Mouse (Mus musculus): ENCODE data around the gene Thada. TPM values are rescaled to one million over a fixed set of nuclear protein-coding genes. Genes with fewer than 3 reads are reported as not detected.

Thada gene
- polyA plus RNA-seq, 1 experiment from 2014 or later = 7.6 TPM

DNA sequence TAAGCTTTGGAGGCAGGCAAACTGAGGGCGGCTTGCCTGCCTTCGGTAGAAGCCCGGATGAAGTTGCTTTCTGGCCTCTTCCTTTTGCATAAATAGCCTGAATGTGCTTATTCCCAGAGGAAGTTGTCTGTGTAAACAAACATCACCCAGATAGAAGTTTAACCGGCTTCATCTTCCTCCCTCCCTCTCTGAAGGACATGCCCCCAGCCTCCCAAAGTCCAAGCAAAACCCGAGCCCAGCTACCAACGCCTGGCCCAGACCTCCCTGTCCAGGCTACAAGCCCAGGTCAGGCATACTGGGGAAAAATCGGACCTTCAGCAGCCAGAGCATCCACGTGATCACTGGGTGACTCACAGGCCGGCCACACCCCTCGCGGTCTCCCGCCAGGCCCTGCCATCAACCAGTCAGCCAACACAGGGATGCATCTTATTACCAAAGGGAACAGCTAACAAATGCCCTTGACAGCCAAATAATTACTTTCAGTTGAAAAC, 282.7 kb downstream of the Thada start:
- WGBS = 1% methylated on average over 12 of the region's 12 CpGs
- Histone ChIP-seq H3K9ac (ENCODE audit: low read length) (peak overlapping the region; percentile 28; the same call in 1 of the 2 replicates), H3K4me1 (ENCODE audit: control insufficient read depth, insufficient read depth, low read length) (peaks cover 18% of the 10 kb centered on the region)

DNA sequence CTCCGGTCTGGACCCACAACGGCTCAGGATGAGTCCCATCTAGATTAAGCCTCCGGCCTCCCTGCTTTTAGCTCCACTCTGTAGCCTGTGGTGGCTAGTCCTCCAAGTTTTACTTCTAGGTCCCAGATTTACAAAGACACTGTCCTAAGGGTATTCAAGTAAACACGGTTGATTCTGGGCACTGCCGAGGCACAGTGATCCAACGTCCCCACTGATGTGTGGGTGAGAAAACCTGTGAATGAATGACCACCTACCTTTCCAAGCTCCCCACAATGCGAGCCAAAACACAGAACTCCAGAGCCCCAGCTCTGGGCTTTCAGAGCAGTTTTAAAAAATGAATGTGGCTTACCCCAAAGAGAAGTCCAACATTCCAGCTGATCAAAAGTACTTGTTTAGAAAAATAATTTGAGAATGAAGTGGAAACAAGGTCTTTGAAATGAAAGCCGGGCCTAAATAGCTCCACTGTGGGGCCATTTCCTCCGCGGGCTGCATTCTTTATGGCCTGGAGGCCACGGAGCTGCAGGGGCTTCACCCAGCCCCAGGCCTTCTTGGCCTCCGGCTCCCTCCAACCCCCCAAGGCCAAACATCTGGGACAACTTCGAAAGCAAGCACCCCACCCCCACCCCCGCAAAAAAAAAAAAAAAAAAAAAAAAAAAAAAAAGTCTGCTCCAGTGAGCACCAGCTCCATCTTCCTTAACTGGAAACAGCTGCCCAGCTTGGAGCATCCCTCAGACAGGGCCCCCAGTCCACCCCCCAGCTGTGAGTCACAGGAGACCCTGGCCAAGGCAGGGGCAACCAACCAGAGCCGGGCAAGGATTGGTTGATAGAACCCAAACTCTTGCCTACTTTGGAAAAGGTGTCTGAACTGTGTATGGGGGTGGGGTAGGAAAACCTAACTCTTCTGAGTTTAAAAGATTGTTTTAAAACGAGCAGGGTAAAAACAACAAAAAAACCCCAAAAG, 283.4 kb downstream of the Thada start:
- peak overlapping the region; percentile 28; the same call in 1 of the 2 replicates for H3K9ac ChIP-seq (ENCODE audit: low read length)
- peak overlapping the region; percentile 42 for H3K4me2 ChIP-seq
- H3K27me3 ChIP-seq (ENCODE audit: control insufficient read depth, insufficient read depth, low read length) = no peaks in the 10 kb centered on the region
- 0 out of 2 replicates have a peak, but pooled peaks cover 2% of the 10 kb centered on the region for H3K36me3 ChIP-seq (ENCODE audit: control insufficient read depth, insufficient read depth, low read length)
- H3K9me3 ChIP-seq (ENCODE audit: control insufficient read depth, low read length) = no peaks in the 10 kb centered on the region
- ATAC-seq (ENCODE audit: low FRiP score) = no peak
- peaks cover 18% of the 10 kb centered on the region for H3K4me1 ChIP-seq (ENCODE audit: control insufficient read depth, insufficient read depth, low read length)
- no peak overlapping the region; the same call in 1 of the 2 replicates for H3K27ac ChIP-seq (ENCODE audit: low read depth, low read length)
- 35% methylated on average over 16 of the region's 16 CpGs for WGBS
- H3K4me3 ChIP-seq (ENCODE audit: low read depth, low read length) = no peak overlapping the region
- DNase-seq (ENCODE audit: low spot score, missing footprints) = peak; percentile 88

More for the DNA sequence above, 282.7 kb downstream of the Thada start:
- Histone ChIP-seq H3K27me3 (ENCODE audit: control insufficient read depth, insufficient read depth, low read length) (no peaks in the 10 kb centered on the region), H3K9me3 (ENCODE audit: control insufficient read depth, low read length) (no peaks in the 10 kb centered on the region), H3K27ac (ENCODE audit: low read depth, low read length) (no peak overlapping the region), H3K36me3 (ENCODE audit: control insufficient read depth, insufficient read depth, low read length) (0 out of 2 replicates have a peak, but pooled peaks cover 2% of the 10 kb centered on the region), H3K4me3 (ENCODE audit: low read depth, low read length) (peak overlapping the region; percentile 17), H3K4me2 (peak overlapping the region; percentile 42)
- no peak for ATAC-seq (ENCODE audit: low FRiP score)
- DNase-seq (ENCODE audit: low spot score, missing footprints) = peak; percentile 97

DNA sequence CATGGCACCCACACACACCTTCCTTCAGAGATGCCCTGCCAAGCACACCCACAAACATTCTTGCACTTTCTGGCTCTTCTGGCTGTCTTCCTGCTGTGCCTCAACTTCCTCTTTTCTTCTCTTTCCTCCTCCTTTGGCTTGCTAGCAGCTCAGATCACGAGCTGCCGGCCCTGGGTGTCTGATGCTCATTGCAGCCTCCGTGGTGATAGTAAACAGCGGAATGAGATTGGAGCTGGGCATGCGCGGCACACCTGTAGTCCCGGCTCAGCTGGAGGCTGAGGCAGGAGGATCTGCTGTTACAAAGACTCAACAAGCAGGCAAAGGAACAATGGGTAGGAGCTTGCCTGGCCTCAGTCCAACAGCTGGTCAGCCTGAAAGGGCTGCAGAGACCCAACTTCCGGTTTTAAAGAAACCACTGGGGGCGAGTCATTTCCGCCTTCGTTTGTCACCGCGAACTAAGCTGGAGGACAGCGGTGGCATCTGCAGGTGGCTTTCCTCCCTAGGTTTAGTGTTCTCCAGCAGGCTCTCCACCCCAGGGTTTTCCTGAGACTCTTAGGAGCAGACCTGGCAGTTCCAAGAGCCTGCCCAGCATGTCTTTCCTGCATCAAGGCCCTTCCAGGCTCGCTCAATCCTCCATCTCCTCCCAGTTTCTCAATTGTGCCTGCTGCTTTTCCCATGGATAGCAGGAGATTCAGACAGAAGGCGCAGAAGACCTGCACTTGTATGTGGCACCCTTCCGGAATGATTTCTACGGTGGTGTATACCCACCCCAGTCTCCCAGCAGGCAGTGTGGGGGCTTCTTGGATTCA, 284.3 kb downstream of the Thada start:
- Histone ChIP-seq H3K27me3 (ENCODE audit: control insufficient read depth, insufficient read depth, low read length) (no peaks in the 10 kb centered on the region), H3K27ac (ENCODE audit: low read depth, low read length) (no peak overlapping the region; the same call in 1 of the 2 replicates), H3K9me3 (ENCODE audit: control insufficient read depth, low read length) (no peaks in the 10 kb centered on the region), H3K4me3 (ENCODE audit: low read depth, low read length) (no peak overlapping the region), H3K4me1 (ENCODE audit: control insufficient read depth, insufficient read depth, low read length) (peaks cover 18% of the 10 kb centered on the region), H3K36me3 (ENCODE audit: control insufficient read depth, insufficient read depth, low read length) (0 out of 2 replicates have a peak, but pooled peaks cover 2% of the 10 kb centered on the region), H3K4me2 (no peak overlapping the region), H3K9ac (ENCODE audit: low read length) (no peak overlapping the region)
- no peak for ATAC-seq (ENCODE audit: low FRiP score)
- DNase-seq (ENCODE audit: low spot score, missing footprints) = no peak
- 71% methylated on average over 18 of the region's 18 CpGs for WGBS

DNA sequence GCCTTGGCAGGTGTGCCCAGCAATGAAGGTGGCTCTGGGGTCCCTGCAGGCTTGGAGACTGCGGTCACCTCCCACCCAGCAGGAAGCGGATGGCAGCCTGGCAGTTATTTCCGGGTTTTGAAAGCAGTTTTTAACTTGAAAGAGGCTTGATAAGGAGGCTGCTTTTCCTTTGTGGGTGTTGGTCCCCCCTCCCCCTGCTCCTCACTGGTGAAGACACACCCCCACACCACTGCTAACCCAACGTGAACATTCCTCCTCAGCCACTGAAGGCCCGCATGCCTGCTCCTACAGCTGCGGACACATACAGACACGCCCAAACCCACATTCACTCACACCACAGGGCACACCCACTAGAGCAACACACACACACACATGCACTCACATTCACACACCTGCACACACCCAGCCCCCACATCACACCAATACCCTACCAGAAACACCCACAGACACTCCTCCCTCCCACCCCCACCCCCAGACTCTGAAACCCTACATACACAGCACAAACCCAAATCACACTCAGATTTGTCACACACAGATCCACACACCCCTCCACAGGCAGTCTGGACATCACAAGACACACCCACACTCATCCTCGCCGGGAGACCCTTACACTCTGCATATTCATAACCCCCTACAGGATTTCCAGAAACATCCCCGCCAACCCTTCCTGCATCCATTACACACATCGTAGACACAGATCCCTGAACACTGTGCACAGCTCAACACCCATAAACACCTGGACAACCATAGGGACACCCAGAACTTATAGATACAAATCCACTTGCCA, 285.1 kb downstream of the Thada start:
- Histone ChIP-seq H3K4me1 (ENCODE audit: control insufficient read depth, insufficient read depth, low read length) (peaks cover 18% of the 10 kb centered on the region), H3K9ac (ENCODE audit: low read length) (no peak overlapping the region; the same call in 1 of the 2 replicates), H3K27ac (ENCODE audit: low read depth, low read length) (no peak overlapping the region; the same call in 1 of the 2 replicates), H3K36me3 (ENCODE audit: control insufficient read depth, insufficient read depth, low read length) (no peaks in the 10 kb centered on the region), H3K27me3 (ENCODE audit: control insufficient read depth, insufficient read depth, low read length) (no peaks in the 10 kb centered on the region), H3K4me3 (ENCODE audit: low read depth, low read length) (no peak overlapping the region), H3K9me3 (ENCODE audit: control insufficient read depth, low read length) (no peaks in the 10 kb centered on the region), H3K4me2 (no peak overlapping the region)
- DNase-seq (ENCODE audit: low spot score, missing footprints) = no peak
- ATAC-seq (ENCODE audit: low FRiP score) = no peak
- 59% methylated on average over 11 of the region's 11 CpGs for WGBS

DNA sequence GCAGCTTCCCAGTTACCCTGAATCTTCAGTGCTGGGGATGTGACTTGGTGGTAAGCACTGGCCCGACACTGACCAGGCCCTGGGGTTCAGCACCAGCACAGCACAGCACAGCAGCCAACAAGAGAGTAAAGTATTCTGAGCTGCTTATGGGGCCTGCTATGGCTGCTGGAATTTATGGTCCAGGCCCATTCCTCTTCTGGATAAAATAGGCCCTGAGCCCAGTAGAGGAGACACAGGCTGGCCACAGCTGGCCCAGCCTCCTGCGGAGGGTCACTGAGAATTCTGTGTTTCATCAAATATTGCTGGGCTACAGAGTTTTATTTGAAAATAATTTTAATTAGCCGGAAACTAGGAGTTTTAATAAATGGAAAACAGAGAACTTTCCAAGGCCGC, 286.0 kb downstream of the Thada start:
- Histone ChIP-seq H3K9me3 (ENCODE audit: control insufficient read depth, low read length) (no peaks in the 10 kb centered on the region), H3K4me1 (ENCODE audit: control insufficient read depth, insufficient read depth, low read length) (peaks cover 18% of the 10 kb centered on the region), H3K4me2 (no peak overlapping the region), H3K9ac (ENCODE audit: low read length) (no peak overlapping the region), H3K27me3 (ENCODE audit: control insufficient read depth, insufficient read depth, low read length) (no peaks in the 10 kb centered on the region), H3K36me3 (ENCODE audit: control insufficient read depth, insufficient read depth, low read length) (no peaks in the 10 kb centered on the region), H3K27ac (ENCODE audit: low read depth, low read length) (no peak overlapping the region), H3K4me3 (ENCODE audit: low read depth, low read length) (no peak overlapping the region)
- WGBS = 82% methylated on average over 4 of the region's 4 CpGs
- peak; percentile 44 for DNase-seq (ENCODE audit: low spot score, missing footprints)
- no peak for ATAC-seq (ENCODE audit: low FRiP score)

DNA sequence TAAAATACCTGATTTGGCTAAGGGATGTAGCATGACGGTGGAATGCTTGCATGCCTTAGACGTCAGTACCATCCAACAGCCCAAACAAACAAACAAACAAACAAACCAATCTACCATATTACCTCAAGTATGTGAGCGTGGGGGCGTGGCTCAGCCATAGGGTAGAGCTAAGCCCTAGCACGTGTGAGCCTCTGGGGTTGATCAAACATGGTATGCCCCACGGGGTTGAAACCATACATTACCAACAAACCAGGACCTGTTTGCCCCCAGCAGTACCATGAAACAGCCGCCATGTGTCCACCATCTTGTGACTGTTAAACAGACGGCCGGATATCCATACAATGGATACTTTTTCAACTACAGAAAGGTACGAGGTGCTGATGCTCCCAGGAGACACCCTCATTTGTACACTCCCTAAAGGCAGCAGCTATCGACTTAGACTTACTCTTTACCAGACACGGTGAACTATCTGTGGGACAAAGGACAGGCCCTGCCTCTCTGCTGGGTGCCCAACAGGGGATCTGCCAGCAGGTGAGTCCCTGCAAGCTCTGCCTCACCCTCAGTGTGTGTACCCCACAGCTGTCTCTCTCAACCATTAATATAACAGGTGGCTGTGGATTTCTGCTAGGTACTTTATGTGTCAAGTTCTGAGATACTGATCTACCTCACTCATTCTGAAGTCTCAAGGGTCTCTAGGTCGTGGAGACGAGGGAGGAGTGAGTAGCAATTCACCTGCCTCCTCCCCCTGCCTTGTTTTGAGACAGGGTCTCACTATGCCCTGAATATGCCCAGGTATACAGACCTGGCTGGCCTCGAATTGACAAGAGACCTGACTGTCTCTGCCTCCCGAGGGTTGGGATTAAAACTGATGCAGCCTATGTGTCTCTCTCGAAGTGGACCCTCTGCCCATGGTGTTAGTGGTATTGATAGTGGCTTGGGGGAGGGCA, 286.7 kb downstream of the Thada start:
- H3K4me3 ChIP-seq (ENCODE audit: low read depth, low read length) = no peak overlapping the region
- WGBS = 87% methylated on average over 17 of the region's 17 CpGs
- H3K4me1 ChIP-seq (ENCODE audit: control insufficient read depth, insufficient read depth, low read length) = peaks cover 18% of the 10 kb centered on the region
- DNase-seq (ENCODE audit: low spot score, missing footprints) = peak; percentile 75
- H3K4me2 ChIP-seq = no peak overlapping the region
- no peaks in the 10 kb centered on the region for H3K27me3 ChIP-seq (ENCODE audit: control insufficient read depth, insufficient read depth, low read length)
- H3K9me3 ChIP-seq (ENCODE audit: control insufficient read depth, low read length) = no peaks in the 10 kb centered on the region
- no peaks in the 10 kb centered on the region for H3K36me3 ChIP-seq (ENCODE audit: control insufficient read depth, insufficient read depth, low read length)
- H3K9ac ChIP-seq (ENCODE audit: low read length) = no peak overlapping the region
- no peak for ATAC-seq (ENCODE audit: low FRiP score)
- no peak overlapping the region for H3K27ac ChIP-seq (ENCODE audit: low read depth, low read length)

DNA sequence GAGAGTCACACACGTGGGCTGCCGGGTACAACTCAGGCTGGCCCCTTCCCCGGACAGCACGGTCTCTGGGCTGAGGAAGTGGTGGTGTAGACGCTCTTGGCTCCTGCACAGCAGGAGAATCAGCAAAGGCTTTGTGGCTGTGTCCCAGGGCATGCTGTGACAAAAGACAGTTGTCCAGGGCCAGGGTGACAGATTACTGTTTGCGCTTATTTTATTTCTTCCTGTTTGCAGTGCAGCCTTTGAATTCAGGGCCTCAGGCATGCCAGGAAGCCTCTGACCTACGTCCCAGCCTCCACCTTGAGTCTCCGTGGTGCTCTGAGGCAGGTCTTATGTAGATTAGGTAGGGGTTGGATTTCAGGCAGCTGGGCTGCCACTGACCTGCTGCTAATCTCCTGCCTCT, 288.5 kb downstream of the Thada start:
- no peak overlapping the region for H3K27ac ChIP-seq (ENCODE audit: low read depth, low read length)

More for the DNA sequence above, 288.5 kb downstream of the Thada start:
- H3K4me2 ChIP-seq = no peak overlapping the region
- ATAC-seq (ENCODE audit: low FRiP score) = no peak
- no peak overlapping the region for H3K4me3 ChIP-seq (ENCODE audit: low read depth, low read length)
- H3K27me3 ChIP-seq (ENCODE audit: control insufficient read depth, insufficient read depth, low read length) = no peaks in the 10 kb centered on the region
- no peak overlapping the region for H3K9ac ChIP-seq (ENCODE audit: low read length)
- peak; percentile 44 for DNase-seq (ENCODE audit: low spot score, missing footprints)
- peaks cover 6% of the 10 kb centered on the region; the same call in 1 of the 2 replicates for H3K4me1 ChIP-seq (ENCODE audit: control insufficient read depth, insufficient read depth, low read length)
- 42% methylated on average over 8 of the region's 8 CpGs for WGBS
- H3K9me3 ChIP-seq (ENCODE audit: control insufficient read depth, low read length) = no peaks in the 10 kb centered on the region
- no peaks in the 10 kb centered on the region for H3K36me3 ChIP-seq (ENCODE audit: control insufficient read depth, insufficient read depth, low read length)

All from midbrain, embryonic 11.5 days (tissue).